Mouse (Mus musculus): ENCODE data around the gene Csrnp3.

- TF ChIP-seq TCF12 (IDR thresholded peaks at IDR 0.05; ENCODE audit: insufficient read depth, poor library complexity, severe bottlenecking) (no peak), POLR2A (IDR thresholded peaks at IDR 0.05; ENCODE audit: insufficient read length, low read depth) (no peak)
These were observed 198.2 kb downstream of the Csrnp3 start for GRCm38 (mm10) chr2:66043441-66044404.

All from myocyte (in vitro differentiated cells).